Mouse (Mus musculus) midbrain, embryonic 13.5 days (tissue): ENCODE measurements around the gene Gm4981. TPM values are rescaled to one million over a fixed set of nuclear protein-coding genes. Genes with fewer than 3 reads are reported as not detected.
A peak's percentile ranks its signal among the peaks of the same experiment; 100 is the strongest.
"Not testable (repeated sequence)": the region's sequence is repeated elsewhere in the genome, so short reads cannot be mapped to it uniquely, and the experiment has no call there.

Experiments used
- ATAC-seq: fragments of 200-750 bp; cut with Nextera tagmentation; 2 replicates; pipeline ENCODE4 v1.8.0; 2017; ENCODE audit warnings: mild to moderate bottlenecking, moderate TSS enrichment, moderate library complexity
- H3K27ac ChIP-seq: fragments of 300-500 bp; sonication (generic); 2 replicates; pipeline ENCODE4 v1.5.1; 2015; ENCODE audit warnings: inconsistent platforms, mild to moderate bottlenecking, moderate library complexity
- H3K27me3 ChIP-seq: fragments of 300-500 bp; sonication (generic); 2 replicates; pipeline ENCODE4 v1.6.1; 2015; ENCODE audit warnings: mild to moderate bottlenecking, inconsistent platforms
- H3K36me3 ChIP-seq: fragments of 300-500 bp; sonication (generic); 2 replicates; pipeline ENCODE4 v1.6.1; 2015; ENCODE audit warnings: mild to moderate bottlenecking, inconsistent platforms
- H3K4me1 ChIP-seq: fragments of 300-500 bp; sonication (generic); replicated peaks from 2 replicates; pipeline ENCODE4 v1.6.1; 2015; ENCODE audit warnings: inconsistent platforms
- H3K4me2 ChIP-seq: fragments of 300-500 bp; sonication (generic); replicated peaks from 2 replicates; pipeline ENCODE4 v1.6.1; 2015; ENCODE audit warnings: moderate library complexity, mild to moderate bottlenecking, inconsistent platforms
- H3K4me3 ChIP-seq: fragments of 300-500 bp; sonication (generic); replicated peaks from 2 replicates; pipeline ENCODE4 v1.5.1; 2015; ENCODE audit warnings: mild to moderate bottlenecking, inconsistent platforms
- H3K9ac ChIP-seq: fragments of 300-500 bp; sonication (generic); replicated peaks from 2 replicates; pipeline ENCODE4 v1.6.1; 2015; ENCODE audit warnings: mild to moderate bottlenecking, inconsistent platforms
- H3K9me3 ChIP-seq: fragments of 300-500 bp; sonication (generic); 2 replicates; pipeline ENCODE4 v1.6.1; 2016; ENCODE audit warnings: mild to moderate bottlenecking, inconsistent platforms
- WGBS: fragments of 180-500 bp; shearing (Covaris S2); methylation state at CpG from one replicate; pipeline ENCODE4 v1.1.7; 2015; 5-methylcytosine and 5-hydroxymethylcytosine counted together
- polyA plus RNA-seq: library from polyadenylated mRNA; unstranded; fragments of >200 nt; fragmentation: Nextera tagmentation; extraction: Ambion mirVana; gene quantifications from 2 replicates; pipeline ENCODE4 v1.2.1, GENCODE M21; 2015

Gene Gm4981
- polyA plus RNA-seq, 1 experiment from 2014 or later = not detected

DNA sequence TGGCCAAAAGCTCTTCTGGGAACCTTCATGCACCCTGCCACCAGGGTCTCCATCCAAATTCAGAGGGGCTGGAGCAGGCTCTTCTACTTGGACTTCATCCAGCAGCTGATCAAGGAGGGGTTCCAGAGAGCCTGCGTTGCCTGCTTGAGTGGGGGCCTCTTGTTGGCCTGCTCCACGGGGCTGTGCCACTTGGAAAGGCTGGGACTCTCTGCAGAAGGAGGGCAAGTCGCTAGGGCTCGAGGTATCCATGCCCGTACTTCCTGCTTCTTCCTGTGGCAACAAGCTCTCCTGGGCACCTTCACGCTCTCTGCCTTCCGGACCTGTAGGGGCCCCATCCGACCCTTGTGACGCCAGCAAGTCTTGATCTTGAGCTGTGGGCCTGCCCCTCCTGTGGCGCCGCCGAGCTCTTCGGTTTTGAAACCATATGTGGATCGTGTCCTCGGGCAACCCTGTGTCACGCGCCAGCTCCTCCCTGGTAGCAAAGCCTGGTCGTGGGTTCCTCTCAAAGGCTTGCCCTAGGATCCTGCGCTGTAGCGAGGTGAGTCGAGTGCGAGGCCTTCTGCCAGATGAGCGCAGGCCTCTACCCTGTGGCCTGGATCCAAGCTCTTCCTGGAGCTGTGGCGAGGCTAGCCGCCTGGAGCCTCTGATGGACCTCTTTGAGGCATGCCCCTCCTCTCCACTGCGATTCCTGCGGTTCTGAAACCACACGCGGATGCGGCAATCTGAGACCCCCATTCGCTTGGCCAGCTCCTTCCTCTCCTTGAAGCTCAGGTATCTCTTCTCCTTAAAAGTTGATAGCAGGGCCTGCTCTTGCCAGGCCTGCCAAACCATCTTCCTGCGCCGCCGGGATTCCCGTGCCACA lies 4.5 kb downstream of the Gm4981 start:
- not testable (repeated sequence) for H3K36me3 ChIP-seq, H3K4me3 ChIP-seq, H3K27me3 ChIP-seq, H3K4me2 ChIP-seq, H3K27ac ChIP-seq, H3K4me1 ChIP-seq, H3K9ac ChIP-seq
- ATAC-seq = peak; percentile 86
- peaks cover 18% of the 10 kb centered on the region for H3K9me3 ChIP-seq
- WGBS = 89% methylated on average over 35 of the region's 35 CpGs

- not testable (repeated sequence) for H3K27ac ChIP-seq, H3K27me3 ChIP-seq, H3K4me2 ChIP-seq, H3K9ac ChIP-seq, H3K4me1 ChIP-seq, H3K36me3 ChIP-seq, H3K4me3 ChIP-seq
- peak; percentile 14; the same call in 1 of the 2 replicates for ATAC-seq
- H3K9me3 ChIP-seq = peaks cover 15% of the 10 kb centered on the region
- WGBS = 80% methylated on average over 5 of the region's 7 CpGs
Measured at GRCm38 (mm10) chr10:58231088-58231487, 5.4 kb downstream of the Gm4981 start.

DNA sequence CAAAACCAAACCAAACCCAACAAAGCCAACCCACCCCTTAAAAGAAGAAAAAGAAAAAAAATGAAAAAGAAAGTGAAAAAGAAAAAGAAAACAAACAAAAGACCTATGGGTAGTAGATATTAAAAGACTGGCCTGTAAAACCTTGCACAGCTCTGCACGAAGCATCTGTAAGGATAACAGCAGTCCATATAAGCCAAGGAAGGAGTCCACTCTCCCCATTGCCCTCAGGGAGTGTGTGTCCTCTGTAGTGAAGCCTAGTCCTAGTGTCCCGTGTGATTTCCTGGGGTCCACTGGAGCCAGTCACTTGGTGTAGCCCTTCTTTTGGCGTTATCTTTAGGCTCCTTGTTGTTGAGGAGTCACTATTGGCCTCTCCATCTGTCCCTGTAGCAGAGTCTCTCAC lies 6.5 kb downstream of the Gm4981 start:
- not testable (repeated sequence) for H3K9ac ChIP-seq, H3K27ac ChIP-seq, H3K27me3 ChIP-seq, H3K4me3 ChIP-seq, ATAC-seq, H3K4me2 ChIP-seq, H3K4me1 ChIP-seq, H3K36me3 ChIP-seq
- 56% methylated on average over 3 of the region's 3 CpGs for WGBS
- H3K9me3 ChIP-seq = peaks cover 15% of the 10 kb centered on the region

- not testable (repeated sequence) for ATAC-seq, H3K4me2 ChIP-seq, H3K36me3 ChIP-seq, H3K27me3 ChIP-seq, H3K9ac ChIP-seq, H3K27ac ChIP-seq, H3K4me1 ChIP-seq, H3K4me3 ChIP-seq
- peaks cover 15% of the 10 kb centered on the region for H3K9me3 ChIP-seq
- WGBS = 90% methylated on average over 2 of the region's 6 CpGs
Measured at GRCm38 (mm10) chr10:58227798-58228197, 8.7 kb downstream of the Gm4981 start.

- H3K9ac ChIP-seq, H3K27ac ChIP-seq, H3K36me3 ChIP-seq, H3K4me1 ChIP-seq, H3K4me3 ChIP-seq, H3K4me2 ChIP-seq, H3K9me3 ChIP-seq, ATAC-seq, H3K27me3 ChIP-seq: not testable (repeated sequence)
- WGBS = 75% methylated on average over 4 of the region's 4 CpGs
Measured at GRCm38 (mm10) chr10:58226357-58226756, 10.1 kb downstream of the Gm4981 start.

DNA sequence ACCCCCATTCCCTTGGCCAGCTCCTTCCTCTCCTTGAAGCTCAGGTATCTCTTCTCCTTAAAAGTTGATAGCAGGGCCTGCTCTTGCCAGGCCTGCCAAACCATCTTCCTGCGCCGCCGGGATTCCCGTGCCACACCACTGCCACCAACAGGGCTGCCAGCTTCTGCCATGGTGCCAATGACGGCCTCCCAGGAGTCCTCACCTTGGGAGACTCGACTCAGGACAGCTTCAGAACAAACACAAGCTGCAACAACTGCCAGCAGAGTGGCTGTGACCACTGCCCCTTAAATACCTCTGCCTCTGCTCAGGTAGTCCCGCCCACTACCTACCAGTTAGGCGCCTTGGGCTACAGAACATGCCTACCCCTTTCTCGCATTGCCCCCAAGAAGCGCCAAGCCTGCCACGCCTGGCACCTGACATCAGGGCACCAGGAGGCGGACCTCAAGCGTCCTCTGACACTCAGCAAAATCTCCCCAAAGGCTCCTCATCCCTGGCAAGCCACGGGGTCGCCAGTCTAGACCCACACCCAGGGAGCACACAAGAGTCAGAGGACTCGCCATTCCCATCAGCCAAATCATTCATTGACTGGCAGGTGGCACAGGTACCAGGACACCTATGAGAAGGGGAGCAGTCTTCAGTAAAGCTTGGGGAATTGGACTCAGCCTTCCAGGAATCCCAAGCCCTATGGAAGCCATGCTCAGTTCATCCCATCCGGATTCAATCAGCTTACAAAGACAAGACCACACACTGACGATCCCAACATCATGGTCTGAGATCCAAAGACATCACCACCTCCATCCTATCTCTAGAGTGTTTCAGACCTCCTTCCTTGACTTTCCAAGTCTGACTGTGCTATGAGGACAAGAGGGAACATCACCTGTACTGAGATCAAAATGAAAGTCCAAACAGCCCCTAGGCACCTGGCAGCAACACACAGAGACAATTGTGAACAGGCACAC lies 11.4 kb downstream of the Gm4981 start, which contains the start of gene AW822073:
AW822073 (minus strand) TSS at position 104 of the 959 bp plus-strand sequence.
- not testable (repeated sequence) for H3K27me3 ChIP-seq, ATAC-seq, H3K4me1 ChIP-seq, H3K27ac ChIP-seq, H3K9me3 ChIP-seq, H3K4me2 ChIP-seq, H3K9ac ChIP-seq, H3K4me3 ChIP-seq, H3K36me3 ChIP-seq
- WGBS = 86% methylated on average over 18 of the region's 18 CpGs

- H3K27ac ChIP-seq, H3K9ac ChIP-seq, H3K9me3 ChIP-seq, ATAC-seq, H3K4me1 ChIP-seq, H3K36me3 ChIP-seq, H3K4me2 ChIP-seq, H3K4me3 ChIP-seq, H3K27me3 ChIP-seq: not testable (repeated sequence)
- WGBS = 86% methylated on average over 31 of the region's 31 CpGs
Measured at GRCm38 (mm10) chr10:58223972-58224805, 12.3 kb downstream of the Gm4981 start.

DNA sequence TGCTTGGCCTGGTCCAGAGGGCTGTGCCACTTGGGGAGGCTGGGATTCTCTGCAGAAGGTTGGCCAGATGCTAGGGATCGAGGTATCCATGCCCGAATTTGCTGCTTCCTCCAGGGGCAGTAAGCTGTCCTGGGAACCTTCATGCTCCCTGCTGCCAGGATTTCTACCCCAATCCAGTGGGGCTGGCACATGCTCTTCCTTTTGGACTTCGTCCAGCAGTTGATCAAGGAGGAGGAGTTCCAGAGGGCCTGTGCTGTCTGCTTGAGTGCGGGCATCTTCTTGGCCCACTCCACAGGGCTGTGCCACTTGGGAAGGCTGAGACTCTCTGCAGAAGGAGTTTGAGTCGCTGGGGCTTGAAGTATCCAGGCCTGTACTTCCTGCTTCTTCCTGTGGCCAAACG lies 13.3 kb downstream of the Gm4981 start:
- H3K9ac ChIP-seq, H3K36me3 ChIP-seq, H3K27ac ChIP-seq, H3K4me2 ChIP-seq, H3K4me1 ChIP-seq, H3K27me3 ChIP-seq, H3K9me3 ChIP-seq, ATAC-seq, H3K4me3 ChIP-seq: not testable (repeated sequence)
- 89% methylated on average over 4 of the region's 6 CpGs for WGBS

DNA sequence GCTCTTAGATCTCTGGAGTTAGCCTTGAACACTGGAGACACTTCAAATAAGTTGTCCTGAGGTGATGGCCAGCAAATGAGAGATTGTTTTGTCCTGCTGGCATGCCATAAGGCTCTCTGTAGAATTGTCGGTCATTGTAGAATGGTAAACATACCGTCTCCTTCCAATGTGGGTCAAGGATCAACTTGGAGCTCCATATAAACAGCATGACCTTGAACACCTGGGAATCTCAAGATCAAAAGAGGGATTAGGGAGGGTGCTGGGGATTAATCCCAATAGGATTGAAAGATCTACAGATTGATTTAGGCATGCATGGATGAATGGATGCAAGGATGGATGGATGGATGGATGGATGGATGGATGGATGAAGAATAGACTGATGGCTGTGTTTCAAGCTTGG lies 14.9 kb downstream of the Gm4981 start:
- not testable (repeated sequence) for H3K9me3 ChIP-seq, H3K27me3 ChIP-seq, ATAC-seq, H3K9ac ChIP-seq, H3K4me1 ChIP-seq, H3K4me2 ChIP-seq, H3K36me3 ChIP-seq, H3K27ac ChIP-seq, H3K4me3 ChIP-seq
- 89% methylated on average over 2 of the region's 2 CpGs for WGBS

- H3K9me3 ChIP-seq = no peaks in the 10 kb centered on the region
Measured at GRCm38 (mm10) chr10:58220726-58221125, 15.8 kb downstream of the Gm4981 start.

GRCm38 (mm10) chr10:58217366-58217765 lies 19.1 kb downstream of the Gm4981 start:
- WGBS = 90% methylated on average over 3 of the region's 3 CpGs
- ATAC-seq = no peak
- H3K36me3 ChIP-seq = no peaks in the 10 kb centered on the region
- no peaks in the 10 kb centered on the region for H3K27me3 ChIP-seq
- no peak overlapping the region for H3K4me2 ChIP-seq
- H3K9ac ChIP-seq = no peak overlapping the region
- no peaks in the 10 kb centered on the region for H3K9me3 ChIP-seq
- H3K4me1 ChIP-seq = no peaks in the 10 kb centered on the region
- no peak overlapping the region for H3K4me3 ChIP-seq
- H3K27ac ChIP-seq = no peak overlapping the region

More at GRCm38 (mm10) chr10:58220726-58221125, 15.8 kb downstream of the Gm4981 start:
- H3K36me3 ChIP-seq = no peaks in the 10 kb centered on the region
- H3K27ac ChIP-seq = no peak overlapping the region
- WGBS = 87% methylated on average over 6 of the region's 6 CpGs
- H3K4me2 ChIP-seq = no peak overlapping the region
- H3K9ac ChIP-seq = no peak overlapping the region
- H3K4me1 ChIP-seq = no peaks in the 10 kb centered on the region
- ATAC-seq = no peak
- no peak overlapping the region for H3K4me3 ChIP-seq
- H3K27me3 ChIP-seq = no peaks in the 10 kb centered on the region
